Mouse (Mus musculus): ENCODE measurements around the gene Slc17a9.

- TF ChIP-seq GATA1 (IDR thresholded peaks at IDR 0.05; ENCODE audit: borderline replicate concordance, low read length) (no peak), CTCF (IDR thresholded peaks at IDR 0.05; ENCODE audit: low read depth, low read length) (no peak), TAL1 (conservative IDR thresholded peaks at IDR 0.05; ENCODE audit: low read depth, low read length) (no peak), POLR2AphosphoS5 (IDR thresholded peaks at IDR 0.05; ENCODE audit: insufficient replicate concordance, low read depth, low read length) (no peak)
These were observed 2.6 kb downstream of the Slc17a9 start for GRCm38 (mm10) chr2:180727613-180728021.

Measured in G1E (cell line).